Mouse (Mus musculus): ENCODE data around the gene Myocos. TPM values are rescaled to one million over a fixed set of nuclear protein-coding genes. Genes with fewer than 3 reads are reported as not detected.

The Myocos gene
- not detected in 2 replicates for polyA plus RNA-seq (2012; rRNA removed)

GRCm38 (mm10) chr1:162658119-162658518, at the start of gene Myocos:
Myocos (minus strand) TSS chr1:162658219.

GRCm38 (mm10) chr1:162639051-162639750, 18.8 kb downstream of the Myocos start, which contains the start of gene Myoc:
Myoc (plus strand) TSS chr1:162639155.

Other genes starting within 250 kb of the Myocos start
- gene Dnm3, start 180.2 kb downstream of the Myocos start, polyA plus RNA-seq (2012; rRNA removed) = 25.8 and 29.6 TPM in 2 replicates
- gene Mettl13, start 109.7 kb downstream of the Myocos start, polyA plus RNA-seq (2012; rRNA removed) = 16.0 and 16.7 TPM in 2 replicates
- 40.3 and 41.3 TPM in 2 replicates for gene Vamp4, start 87.7 kb downstream of the Myocos start, polyA plus RNA-seq (2012; rRNA removed)
- 0.10 and 0.13 TPM in 2 replicates for gene Myoc, start 19.1 kb downstream of the Myocos start, polyA plus RNA-seq (2012; rRNA removed)
- gene Prrc2c, start 82.3 kb upstream of the Myocos start, polyA plus RNA-seq (2012; rRNA removed) = 43.5 and 54.5 TPM in 2 replicates
- 0.27 and 0.66 TPM in 2 replicates for gene Fmo4, start 155.8 kb upstream of the Myocos start, polyA plus RNA-seq (2012; rRNA removed)
- 32.2 and 43.5 TPM in 2 replicates for gene Fmo1, start 208.4 kb upstream of the Myocos start, polyA plus RNA-seq (2012; rRNA removed)
- 0.36 and 0.50 TPM in 2 replicates for gene Fmo2, start 240.5 kb upstream of the Myocos start, polyA plus RNA-seq (2012; rRNA removed)